Comparison of ENCODE assay signal across 9 mouse cellular contexts in genomic region chr10:93640521-93640952, GRCm38 (mm10). TPM values are rescaled to one million over a fixed set of nuclear protein-coding genes. Genes with fewer than 3 reads are reported as not detected.
DNase-seq lines count a peak whose midpoint lies in the region; ATAC-seq and TF ChIP-seq lines count a peak whose summit lies in the region.
"Had no signal": no experiment of that assay in that cellular context is flagged by ENCODE, and none has a peak within 500 bp of the region (broad histone marks: within the 10 kb centered on the region; RNA-seq: fewer than 3 reads in every experiment).

Gene Ntn4, plus strand, starts transcription at chr10:93640681.

- WGBS in forebrain, embryonic 12.5 days, result 3% methylated on average over 23 of the region's 30 CpGs
- WGBS in intestine, embryonic 14.5 days, result 3% methylated on average over 23 of the region's 30 CpGs
- 5% methylated on average over 26 of the region's 30 CpGs for WGBS in neural tube, embryonic 13.5 days

- DNase-seq in heart, adult 18-20 months, result no peak
- DNase-seq in heart, adult 9 months (ENCODE audit: low spot score in 2 of 2), result no peak
- peak; percentile 7 for DNase-seq in ES-E14 (ENCODE audit: low read depth, low spot score)
- DNase-seq in intestine, embryonic 14.5 days (ENCODE audit: low spot score), result peak; percentile 58
- DNase-seq in left cerebral cortex, adult 11 months (ENCODE audit: low spot score), result no peak
- DNase-seq in right cerebral cortex, adult 18-20 months, result no peak

- peak; percentile 11; the same call in 1 of the 2 replicates for ATAC-seq in forebrain, embryonic 12.5 days (ENCODE audit: low FRiP score)
- ATAC-seq in intestine, embryonic 14.5 days (replicated peaks; ENCODE audit: low FRiP score, low TSS enrichment, low read depth), result no peak
- ATAC-seq in neural tube, embryonic 13.5 days (ENCODE audit: low read depth), result no peak; the same call in 1 of the 2 replicates

- in situ Hi-C loops in ES-E14 (cut with MboI; ENCODE audit: low sequenced_read_pairs in 2 of 2, unreplicated experiment in 2 of 2), result no loop called here

- peaks cover 0 to 3% of the 10 kb centered on the region in 2 experiments; a peak in 2 of 4 replicates for H3K4me1 ChIP-seq in ES-E14 (ENCODE audit: control insufficient read depth in 2 of 2, insufficient read depth in 2 of 2, low read length in 2 of 2, poor library complexity in 1 of 2)
- peaks cover 33% of the 10 kb centered on the region for H3K4me1 ChIP-seq in forebrain, embryonic 12.5 days
- peaks cover 15% of the 10 kb centered on the region; the same call in 1 of the 2 replicates for H3K4me1 ChIP-seq in intestine, embryonic 14.5 days (replicated peaks; ENCODE audit: control insufficient read depth, insufficient read depth, low read length)
- peaks cover 30% of the 10 kb centered on the region for H3K4me1 ChIP-seq in neural tube, embryonic 13.5 days (replicated peaks)

- no peak within 1 kb of the TSS for H3K27ac ChIP-seq in ES-E14 (ENCODE audit: insufficient read depth, low read depth, low read length, poor library complexity, severe bottlenecking)
- peak within 1 kb of the TSS; percentile 75 for H3K27ac ChIP-seq in forebrain, embryonic 12.5 days
- H3K27ac ChIP-seq in intestine, embryonic 14.5 days (ENCODE audit: low read depth), result peak within 1 kb of the TSS; percentile 11; the same call in 1 of the 2 replicates
- H3K27ac ChIP-seq in neural tube, embryonic 13.5 days (replicated peaks), result peak within 1 kb of the TSS; percentile 78

- peak within 1 kb of the TSS; percentile 56; the same call in 1 of the 2 replicates for H3K9ac ChIP-seq in ES-E14 (ENCODE audit: insufficient read depth, low read depth, low read length, poor library complexity, severe bottlenecking)
- H3K9ac ChIP-seq in forebrain, embryonic 12.5 days, result peak within 1 kb of the TSS; percentile 96
- H3K9ac ChIP-seq in intestine, embryonic 14.5 days (ENCODE audit: low read length), result peak within 1 kb of the TSS; percentile 58
- peak within 1 kb of the TSS; percentile 92 for H3K9ac ChIP-seq in neural tube, embryonic 13.5 days

- no peaks in the 10 kb centered on the region for H3K9me3 ChIP-seq in ES-E14 (ENCODE audit: control insufficient read depth, insufficient read depth, low read depth, low read length)
- H3K9me3 ChIP-seq in forebrain, embryonic 12.5 days, result no peaks in the 10 kb centered on the region
- no peaks in the 10 kb centered on the region for H3K9me3 ChIP-seq in intestine, embryonic 14.5 days (ENCODE audit: control insufficient read depth, low read length)
- H3K9me3 ChIP-seq in neural tube, embryonic 13.5 days, result no peaks in the 10 kb centered on the region

- H3K36me3 ChIP-seq in ES-E14 (ENCODE audit: control insufficient read depth, insufficient read depth, low read length, poor library complexity, severe bottlenecking), result no peaks in the 10 kb centered on the region
- peaks cover 11% of the 10 kb centered on the region for H3K36me3 ChIP-seq in forebrain, embryonic 12.5 days (replicated peaks)
- H3K36me3 ChIP-seq in intestine, embryonic 14.5 days (ENCODE audit: control insufficient read depth, insufficient read depth, low read length), result no peaks in the 10 kb centered on the region
- 0 out of 2 replicates have a peak, but pooled peaks cover 4% of the 10 kb centered on the region for H3K36me3 ChIP-seq in neural tube, embryonic 13.5 days

- 0 out of 2 replicates have a peak, but pooled peaks cover under 1% of the 10 kb centered on the region for H3K27me3 ChIP-seq in forebrain, embryonic 12.5 days
- H3K27me3 ChIP-seq in intestine, embryonic 14.5 days (replicated peaks; ENCODE audit: control insufficient read depth, insufficient read depth, low read length), result peaks cover 48% of the 10 kb centered on the region
- H3K27me3 ChIP-seq in neural tube, embryonic 13.5 days, result peaks cover 16% of the 10 kb centered on the region; the same call in 1 of the 2 replicates

- H3K4me3 ChIP-seq in ES-E14 (ENCODE audit: insufficient read depth in 1 of 2, low read depth in 1 of 2, low read length in 2 of 2, poor library complexity in 1 of 2, severe bottlenecking in 1 of 2), result peak within 1 kb of the TSS; percentile 45 to 74
- H3K4me3 ChIP-seq in forebrain, embryonic 12.5 days (replicated peaks), result peak within 1 kb of the TSS; percentile 91
- peak within 1 kb of the TSS; percentile 64 for H3K4me3 ChIP-seq in intestine, embryonic 14.5 days (ENCODE audit: low read depth, low read length)
- peak within 1 kb of the TSS; percentile 85 for H3K4me3 ChIP-seq in neural tube, embryonic 13.5 days

- peak within 1 kb of the TSS; percentile 95 for H3K4me2 ChIP-seq in forebrain, embryonic 12.5 days
- H3K4me2 ChIP-seq in intestine, embryonic 14.5 days (ENCODE audit: low read length), result peak within 1 kb of the TSS; percentile 100
- peak within 1 kb of the TSS; percentile 72 for H3K4me2 ChIP-seq in neural tube, embryonic 13.5 days

TF ChIP-seq in ES-E14, 5 proteins besides CTCF, POLR2A, EP300 and RAD21:
- TF ChIP-seq ZC3H11A (IDR thresholded peaks at IDR 0.05; ENCODE audit: borderline replicate concordance, low read depth, low read length) (no peak), ZNF384 (IDR thresholded peaks at IDR 0.05; ENCODE audit: low read depth, low read length) (no peak), MAFK (IDR thresholded peaks at IDR 0.05; ENCODE audit: insufficient read depth, low read depth, low read length) (no peak), HCFC1 (IDR thresholded peaks at IDR 0.05; ENCODE audit: borderline replicate concordance, insufficient read depth, low read length) (no peak), CHD2 (IDR thresholded peaks at IDR 0.05; ENCODE audit: low read depth, low read length) (no peak)

RNA-seq across cellular contexts. Expression of gene Ntn4, which starts in this region (rescaled TPM):
- total RNA-seq in heart, adult 18-20 months (2021), result 10 to 100 TPM; 12.7 to 18.0 TPM
- total RNA-seq in ES-E14 (2012; rRNA removed), result 0.85 and 1.9 TPM in 2 replicates
- polyA plus RNA-seq in forebrain, embryonic 12.5 days (2016; fragmentation: Nextera tagmentation; extraction: Ambion mirVana), result 3.5 and 3.7 TPM in 2 replicates
- 0.52 and 0.65 TPM in 2 replicates for polyA plus RNA-seq in intestine, embryonic 14.5 days (2014; fragmentation: Nextera tagmentation; extraction: Ambion mirVana)
- polyA plus RNA-seq in neural tube, embryonic 13.5 days (2015; fragmentation: Nextera tagmentation; extraction: Ambion mirVana), result 0.81 and 0.93 TPM in 2 replicates
- total RNA-seq: MEL had no signal

Comparison
In these comparisons a context has a peak if more than half of its experiments do, and no peak if none do; other contexts are left out.
1. Peak in DNase-seq, H3K4me3 ChIP-seq, H3K27ac ChIP-seq, H3K9ac ChIP-seq and H3K4me2 ChIP-seq in intestine, embryonic 14.5 days; RNA of the gene not detected or under 1 TPM.